ENCODE assay signal across 16 mouse cellular contexts in genomic region chr9:59307890-59308289, GRCm38 (mm10).
"Had no signal": no experiment of that assay in that cellular context is flagged by ENCODE, and none has a peak within 500 bp of the region (broad histone marks: within the 10 kb centered on the region; RNA-seq: fewer than 3 reads in every experiment).

No protein-coding gene starts in this region.

- H3K4me3 ChIP-seq: neural tube, embryonic 13.5 days; neural tube, embryonic 15.5 days; stomach, embryonic 15.5 days had no signal

- H3K4me1 ChIP-seq: neural tube, embryonic 13.5 days; neural tube, embryonic 15.5 days; stomach, embryonic 15.5 days had no signal

- H3K27ac ChIP-seq: neural tube, embryonic 13.5 days; neural tube, embryonic 15.5 days; stomach, embryonic 15.5 days; stomach, postnatal 0 days had no signal

- H3K9ac ChIP-seq: neural tube, embryonic 13.5 days; neural tube, embryonic 15.5 days; stomach, embryonic 15.5 days had no signal

- H3K27me3 ChIP-seq: neural tube, embryonic 13.5 days; neural tube, embryonic 15.5 days; stomach, embryonic 15.5 days had no signal

- H3K4me2 ChIP-seq: neural tube, embryonic 13.5 days; neural tube, embryonic 15.5 days; stomach, embryonic 15.5 days had no signal

- H3K9me3 ChIP-seq: neural tube, embryonic 13.5 days; neural tube, embryonic 15.5 days; stomach, embryonic 15.5 days had no signal

- DNase-seq: retina, postnatal 1 day; right cerebral cortex, adult 18-20 months; right cerebral cortex, postnatal 14 days; right cerebral cortex, postnatal 25 days; right cerebral cortex, postnatal 4 days; spleen, adult 18-20 months; thymus, adult 18-20 months; thymus, adult 2 months; thymus, postnatal 14 days; thymus, postnatal 25 days; thymus, postnatal 36 days; thymus, postnatal 4 days had no signal
